Mouse (Mus musculus): ENCODE results near the gene Rapgef1. TPM values are rescaled to one million over a fixed set of nuclear protein-coding genes. Genes with fewer than 3 reads are reported as not detected.
"Not testable (repeated sequence)": the region's sequence is repeated elsewhere in the genome, so short reads cannot be mapped to it uniquely, and the experiment has no call there.

Gene Rapgef1
- polyA plus RNA-seq, 1 experiment from 2014 or later = 5.4 TPM

GRCm38 (mm10) chr2:29781256-29781655 lies 161.7 kb downstream of the Rapgef1 start:
- H3K27me3 ChIP-seq; ATAC-seq (ENCODE audit: low read depth); H3K4me3 ChIP-seq (replicated peaks); H3K4me1 ChIP-seq (replicated peaks); DNase-seq; H3K9me3 ChIP-seq (replicated peaks); H3K9ac ChIP-seq; H3K4me2 ChIP-seq; H3K27ac ChIP-seq: not testable (repeated sequence)
- peaks cover 98% of the 10 kb centered on the region for H3K36me3 ChIP-seq
- WGBS (ENCODE audit: insufficient replicate concordance) = 76% methylated on average over 2 of the region's 2 CpGs

DNA sequence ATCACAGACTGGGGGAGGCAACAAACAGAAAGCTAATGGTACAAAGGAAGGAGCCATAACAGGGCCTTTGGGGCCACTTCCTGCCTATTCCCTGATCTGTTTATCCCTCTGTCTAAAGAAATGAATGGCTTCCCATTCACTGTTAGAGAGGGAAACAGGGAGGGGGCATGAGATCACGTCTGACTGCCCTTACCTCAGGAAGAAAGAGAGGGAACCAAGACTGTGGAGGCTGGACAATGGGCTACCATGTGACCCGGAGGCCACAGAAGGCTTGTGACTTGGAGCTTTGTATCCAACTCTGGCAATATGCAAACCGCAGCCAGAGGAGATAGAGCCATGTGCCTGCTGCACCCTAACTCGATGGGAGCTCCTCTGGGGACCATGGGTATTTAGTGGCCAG lies 164.8 kb downstream of the Rapgef1 start:
- WGBS (ENCODE audit: insufficient replicate concordance) = 58% methylated on average over 4 of the region's 4 CpGs
- no peak for DNase-seq
- no peak overlapping the region for H3K27ac ChIP-seq

GRCm38 (mm10) chr2:29787104-29787917 lies 167.8 kb downstream of the Rapgef1 start, which contains the start of gene Coq4:
Gene Coq4 (plus strand): TSS chr2:29787493.
- peak within 1 kb of the TSS; percentile 93 for H3K4me2 ChIP-seq
- peak within 1 kb of the TSS; percentile 71 for H3K9ac ChIP-seq
- peak within 1 kb of the TSS; percentile 83 for H3K27ac ChIP-seq
- H3K27me3 ChIP-seq = no peaks in the 10 kb centered on the region
- WGBS (ENCODE audit: insufficient replicate concordance) = 2% methylated on average over 31 of the region's 31 CpGs
- DNase-seq (peak; percentile 85), ATAC-seq (ENCODE audit: low read depth) (peak; percentile 85)
- H3K9me3 ChIP-seq (replicated peaks) = no peaks in the 10 kb centered on the region
- H3K4me3 ChIP-seq (replicated peaks) = peak within 1 kb of the TSS; percentile 84
- peaks cover 22% of the 10 kb centered on the region for H3K4me1 ChIP-seq (replicated peaks)
- H3K36me3 ChIP-seq = peaks cover 61% of the 10 kb centered on the region

More for the DNA sequence above, 164.8 kb downstream of the Rapgef1 start:
- H3K4me1 ChIP-seq (replicated peaks) = peaks cover 20% of the 10 kb centered on the region
- no peak for ATAC-seq (ENCODE audit: low read depth)
- no peaks in the 10 kb centered on the region for H3K27me3 ChIP-seq
- H3K9me3 ChIP-seq (replicated peaks) = no peaks in the 10 kb centered on the region
- H3K9ac ChIP-seq = no peak overlapping the region
- no peak overlapping the region for H3K4me2 ChIP-seq
- peaks cover 71% of the 10 kb centered on the region for H3K36me3 ChIP-seq
- no peak overlapping the region for H3K4me3 ChIP-seq (replicated peaks)

- ATAC-seq (ENCODE audit: low read depth) = peak; percentile 86
- Histone ChIP-seq H3K27ac (peak within 1 kb of the TSS; percentile 83), H3K9me3 (replicated peaks) (no peaks in the 10 kb centered on the region), H3K9ac (peak within 1 kb of the TSS; percentile 71), H3K4me3 (replicated peaks) (peak within 1 kb of the TSS; percentile 84), H3K27me3 (no peaks in the 10 kb centered on the region), H3K4me2 (peak within 1 kb of the TSS; percentile 93), H3K36me3 (peaks cover 57% of the 10 kb centered on the region), H3K4me1 (replicated peaks) (peaks cover 22% of the 10 kb centered on the region)
- WGBS (ENCODE audit: insufficient replicate concordance) = under 1% methylated on average over 45 of the region's 45 CpGs
- DNase-seq = peak; percentile 77
Measured at GRCm38 (mm10) chr2:29787937-29788681, 168.6 kb downstream of the Rapgef1 start, which contains the start of gene Trub2. Gene Trub2 (minus strand): TSS chr2:29788502.

Other genes with a start within 250 kb of the Rapgef1 start
- 0.30 TPM in 2 replicates for gene Gm13420, start 132.0 kb downstream of the Rapgef1 start, polyA plus RNA-seq (2015; fragmentation: Nextera tagmentation; extraction: Ambion mirVana)
- gene Gm13547, start 139.6 kb downstream of the Rapgef1 start, polyA plus RNA-seq (2015; fragmentation: Nextera tagmentation; extraction: Ambion mirVana) = not detected in 2 replicates
- 15.2 and 15.6 TPM in 2 replicates for gene Coq4, start 167.8 kb downstream of the Rapgef1 start, polyA plus RNA-seq (2015; fragmentation: Nextera tagmentation; extraction: Ambion mirVana)
- gene Trub2, start 168.8 kb downstream of the Rapgef1 start, polyA plus RNA-seq (2015; fragmentation: Nextera tagmentation; extraction: Ambion mirVana) = 16.2 and 19.1 TPM in 2 replicates
- gene Slc27a4, start 182.9 kb downstream of the Rapgef1 start, polyA plus RNA-seq (2015; fragmentation: Nextera tagmentation; extraction: Ambion mirVana) = 2.3 and 2.4 TPM in 2 replicates
- 9.9 and 11.4 TPM in 2 replicates for gene Urm1, start 200.4 kb downstream of the Rapgef1 start, polyA plus RNA-seq (2015; fragmentation: Nextera tagmentation; extraction: Ambion mirVana)
- 31.1 and 39.0 TPM in 2 replicates for gene Cercam, start 249.4 kb downstream of the Rapgef1 start, polyA plus RNA-seq (2015; fragmentation: Nextera tagmentation; extraction: Ambion mirVana)

Data from liver, embryonic 13.5 days (tissue).